Mouse (Mus musculus) limb, embryonic 15.5 days (tissue): ENCODE data around the gene Cdh5. TPM values are rescaled to one million over a fixed set of nuclear protein-coding genes. Genes with fewer than 3 reads are reported as not detected.
"Not testable (repeated sequence)": the region's sequence is repeated elsewhere in the genome, so short reads cannot be mapped to it uniquely, and the experiment has no call there.

Experiments used
- ATAC-seq: fragments of 200-750 bp; cut with Nextera tagmentation; 2 replicates; pipeline ENCODE4 v1.8.0; 2017; ENCODE audit warnings: low read depth, moderate TSS enrichment; ENCODE audit not compliant: insufficient number of reproducible peaks, low FRiP score, low TSS enrichment
- H3K27ac ChIP-seq: fragments of 300-500 bp; sonication (generic); 2 replicates; pipeline ENCODE4 v1.5.1; 2015; ENCODE audit warnings: moderate library complexity, mild to moderate bottlenecking, inconsistent platforms
- H3K27me3 ChIP-seq: fragments of 300-500 bp; sonication (generic); 2 replicates; pipeline ENCODE4 v1.6.1; 2015; ENCODE audit warnings: inconsistent platforms
- H3K36me3 ChIP-seq: fragments of 300-500 bp; sonication (generic); 2 replicates; pipeline ENCODE4 v1.6.1; 2015; ENCODE audit warnings: inconsistent platforms
- H3K4me1 ChIP-seq: fragments of 300-500 bp; sonication (generic); 2 replicates; pipeline ENCODE4 v1.6.1; 2015; ENCODE audit warnings: inconsistent platforms
- H3K4me2 ChIP-seq: fragments of 300-500 bp; sonication (generic); 2 replicates; pipeline ENCODE4 v1.6.1; 2015; ENCODE audit warnings: mild to moderate bottlenecking, inconsistent platforms
- H3K4me3 ChIP-seq: fragments of 300-500 bp; sonication (generic); 2 replicates; pipeline ENCODE4 v1.5.1; 2015; ENCODE audit warnings: mild to moderate bottlenecking, inconsistent platforms
- H3K9ac ChIP-seq: fragments of 300-500 bp; sonication (generic); 2 replicates; pipeline ENCODE4 v1.6.1; 2015; ENCODE audit warnings: inconsistent platforms
- H3K9me3 ChIP-seq: fragments of 300-500 bp; sonication (generic); 2 replicates; pipeline ENCODE4 v1.6.1; 2016; ENCODE audit warnings: inconsistent platforms
- WGBS: fragments of 180-500 bp; shearing (Covaris S2); methylation state at CpG from one replicate; pipeline ENCODE4 v1.1.7; 2015; 5-methylcytosine and 5-hydroxymethylcytosine counted together
- polyA plus RNA-seq: library from polyadenylated mRNA; unstranded; fragments of >200 nt; fragmentation: Nextera tagmentation; extraction: Ambion mirVana; gene quantifications from 2 replicates; pipeline ENCODE4 v1.2.1, GENCODE M21; 2015

Gene Cdh5
- polyA plus RNA-seq = 31.6 and 36.5 TPM in 2 replicates

GRCm38 (mm10) chr8:104101415-104101814 is at the start of gene Cdh5:
Cdh5 (plus strand) TSS chr8:104101625.
- no peak within 1 kb of the TSS for H3K27ac ChIP-seq
- H3K4me3 ChIP-seq = peak within 1 kb of the TSS; percentile 9
- H3K27me3 ChIP-seq = no peaks in the 10 kb centered on the region
- H3K9ac ChIP-seq = no peak within 1 kb of the TSS
- no peaks in the 10 kb centered on the region for H3K9me3 ChIP-seq
- H3K4me2 ChIP-seq = no peak within 1 kb of the TSS
- H3K36me3 ChIP-seq = no peaks in the 10 kb centered on the region
- peaks cover 7% of the 10 kb centered on the region; the same call in 1 of the 2 replicates for H3K4me1 ChIP-seq
- 67% methylated on average over 8 of the region's 8 CpGs for WGBS
- no peak for ATAC-seq

GRCm38 (mm10) chr8:104059922-104060321 is 41.5 kb upstream of the Cdh5 start:
- H3K4me1 ChIP-seq = peaks cover 12% of the 10 kb centered on the region
- WGBS = 76% methylated on average over 5 of the region's 5 CpGs
- no peak overlapping the region for H3K4me3 ChIP-seq
- ATAC-seq = no peak
- no peak overlapping the region for H3K27ac ChIP-seq
- no peak overlapping the region for H3K4me2 ChIP-seq
- no peaks in the 10 kb centered on the region for H3K36me3 ChIP-seq
- H3K9me3 ChIP-seq = no peaks in the 10 kb centered on the region
- H3K27me3 ChIP-seq = no peaks in the 10 kb centered on the region
- no peak overlapping the region for H3K9ac ChIP-seq

- no peak overlapping the region for H3K9ac ChIP-seq
- ATAC-seq = no peak
- no peak overlapping the region for H3K4me2 ChIP-seq
- no peak overlapping the region for H3K4me3 ChIP-seq
- peaks cover 12% of the 10 kb centered on the region for H3K4me1 ChIP-seq
- H3K9me3 ChIP-seq = no peaks in the 10 kb centered on the region
- no peak overlapping the region for H3K27ac ChIP-seq
- no peaks in the 10 kb centered on the region for H3K27me3 ChIP-seq
- no peaks in the 10 kb centered on the region for H3K36me3 ChIP-seq
- 84% methylated on average over 7 of the region's 7 CpGs for WGBS
Measured at GRCm38 (mm10) chr8:104060446-104060845, 41.0 kb upstream of the Cdh5 start.

DNA sequence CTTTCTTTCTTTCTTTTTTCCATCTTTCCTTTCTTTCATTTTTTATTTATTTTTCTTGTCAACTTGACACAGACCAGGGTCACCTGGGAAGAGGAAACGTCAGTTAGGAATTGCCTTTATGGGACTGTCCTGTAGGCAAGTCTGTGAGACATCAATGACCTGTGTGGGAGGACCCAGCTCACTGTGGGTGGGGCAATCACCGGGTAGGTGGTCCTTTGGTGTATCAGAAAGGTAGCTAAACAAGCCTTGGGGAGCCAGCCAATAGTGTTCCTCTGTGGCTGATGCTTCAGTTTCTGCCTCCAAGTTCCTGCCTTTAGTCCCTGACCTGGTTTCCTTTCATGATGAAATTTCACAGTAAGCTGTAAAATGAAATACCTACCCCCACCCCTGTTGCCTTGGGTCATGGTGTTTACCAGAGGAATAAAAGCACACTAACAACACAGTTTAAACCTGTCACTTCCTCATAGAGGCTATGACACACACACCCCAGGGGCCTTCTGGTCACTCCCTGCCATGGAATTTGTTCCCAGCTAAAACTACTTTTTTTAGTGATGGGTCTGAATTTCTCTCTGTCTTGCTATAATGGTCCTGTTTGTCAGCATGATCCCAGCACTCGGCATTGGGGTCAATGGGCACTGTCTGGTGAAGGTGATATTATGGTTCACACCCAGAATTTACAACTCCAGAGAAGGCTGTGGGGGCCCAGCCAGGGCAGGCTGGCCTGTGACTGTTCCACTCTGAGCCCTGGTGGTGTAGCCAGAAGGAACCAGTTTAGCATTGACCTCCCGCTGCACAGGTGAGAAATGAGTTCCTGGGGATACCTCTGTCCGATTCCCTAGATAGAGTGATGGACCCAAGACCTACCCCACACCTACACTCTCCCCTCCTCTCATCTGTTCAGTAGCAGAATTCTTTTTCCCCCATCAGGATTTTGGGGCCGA is 40.1 kb upstream of the Cdh5 start:
- H3K9ac ChIP-seq = no peak overlapping the region
- 54% methylated on average over 6 of the region's 6 CpGs for WGBS
- peaks cover 12% of the 10 kb centered on the region for H3K4me1 ChIP-seq
- H3K27me3 ChIP-seq = no peaks in the 10 kb centered on the region
- no peak overlapping the region for H3K4me3 ChIP-seq
- no peak overlapping the region for H3K4me2 ChIP-seq
- ATAC-seq = no peak
- H3K9me3 ChIP-seq = no peaks in the 10 kb centered on the region
- no peak overlapping the region for H3K27ac ChIP-seq
- no peaks in the 10 kb centered on the region for H3K36me3 ChIP-seq

GRCm38 (mm10) chr8:104061989-104062820 is 39.2 kb upstream of the Cdh5 start:
- no peak for ATAC-seq
- Histone ChIP-seq H3K9ac (no peak overlapping the region), H3K4me1 (peaks cover 12% of the 10 kb centered on the region), H3K4me3 (no peak overlapping the region), H3K36me3 (no peaks in the 10 kb centered on the region), H3K9me3 (no peaks in the 10 kb centered on the region), H3K4me2 (no peak overlapping the region), H3K27ac (no peak overlapping the region), H3K27me3 (no peaks in the 10 kb centered on the region)
- WGBS = 55% methylated on average over 15 of the region's 15 CpGs

DNA sequence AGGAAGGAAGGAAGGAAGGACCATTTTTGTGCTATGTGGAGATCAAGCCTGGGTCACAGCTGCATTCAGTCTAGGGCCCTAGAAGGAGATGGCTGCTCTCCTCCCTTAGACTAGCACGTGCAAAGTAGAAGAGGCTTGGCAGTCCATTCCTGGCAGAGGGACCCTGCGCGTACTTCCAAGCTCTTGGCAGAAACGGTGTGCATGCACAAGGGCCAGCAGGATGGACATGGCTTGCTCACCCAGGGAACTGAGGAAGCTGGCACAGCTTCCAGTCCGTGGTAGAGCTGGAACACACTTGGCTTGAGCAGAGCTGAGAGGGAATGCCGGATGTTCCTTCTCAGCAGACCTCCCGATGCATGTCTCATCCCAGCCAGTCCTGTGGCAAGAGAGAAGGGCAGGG is 36.2 kb upstream of the Cdh5 start:
- 77% methylated on average over 7 of the region's 7 CpGs for WGBS
- Histone ChIP-seq H3K9me3 (no peaks in the 10 kb centered on the region), H3K4me1 (peaks cover 21% of the 10 kb centered on the region), H3K4me2 (no peak overlapping the region), H3K27me3 (no peaks in the 10 kb centered on the region), H3K4me3 (no peak overlapping the region), H3K36me3 (no peaks in the 10 kb centered on the region), H3K9ac (no peak overlapping the region), H3K27ac (no peak overlapping the region)
- no peak for ATAC-seq

GRCm38 (mm10) chr8:104065906-104066518 is 35.4 kb upstream of the Cdh5 start:
- peaks cover 27% of the 10 kb centered on the region for H3K4me1 ChIP-seq
- no peak for ATAC-seq
- H3K9ac ChIP-seq = no peak overlapping the region
- H3K4me2 ChIP-seq = no peak overlapping the region
- WGBS = 82% methylated on average over 9 of the region's 9 CpGs
- H3K4me3 ChIP-seq = no peak overlapping the region
- H3K27me3 ChIP-seq = no peaks in the 10 kb centered on the region
- H3K36me3 ChIP-seq = no peaks in the 10 kb centered on the region
- no peaks in the 10 kb centered on the region for H3K9me3 ChIP-seq
- H3K27ac ChIP-seq = no peak overlapping the region

GRCm38 (mm10) chr8:104067390-104067925 is 34.0 kb upstream of the Cdh5 start:
- Histone ChIP-seq H3K4me2 (no peak overlapping the region), H3K27ac (no peak overlapping the region), H3K4me3 (no peak overlapping the region), H3K4me1 (peaks cover 17% of the 10 kb centered on the region), H3K9me3 (no peaks in the 10 kb centered on the region), H3K27me3 (no peaks in the 10 kb centered on the region), H3K36me3 (no peaks in the 10 kb centered on the region), H3K9ac (no peak overlapping the region)
- no peak for ATAC-seq
- WGBS = 70% methylated on average over 12 of the region's 12 CpGs

- no peak for ATAC-seq
- H3K9me3 ChIP-seq = no peaks in the 10 kb centered on the region
- H3K4me2 ChIP-seq = no peak overlapping the region
- no peaks in the 10 kb centered on the region for H3K27me3 ChIP-seq
- H3K4me1 ChIP-seq = peaks cover 15% of the 10 kb centered on the region; the same call in 1 of the 2 replicates
- no peak overlapping the region for H3K4me3 ChIP-seq
- WGBS = 75% methylated on average over 15 of the region's 15 CpGs
- H3K36me3 ChIP-seq = no peaks in the 10 kb centered on the region
- no peak overlapping the region for H3K27ac ChIP-seq
- no peak overlapping the region for H3K9ac ChIP-seq
Measured at GRCm38 (mm10) chr8:104068421-104069035, 32.9 kb upstream of the Cdh5 start.

DNA sequence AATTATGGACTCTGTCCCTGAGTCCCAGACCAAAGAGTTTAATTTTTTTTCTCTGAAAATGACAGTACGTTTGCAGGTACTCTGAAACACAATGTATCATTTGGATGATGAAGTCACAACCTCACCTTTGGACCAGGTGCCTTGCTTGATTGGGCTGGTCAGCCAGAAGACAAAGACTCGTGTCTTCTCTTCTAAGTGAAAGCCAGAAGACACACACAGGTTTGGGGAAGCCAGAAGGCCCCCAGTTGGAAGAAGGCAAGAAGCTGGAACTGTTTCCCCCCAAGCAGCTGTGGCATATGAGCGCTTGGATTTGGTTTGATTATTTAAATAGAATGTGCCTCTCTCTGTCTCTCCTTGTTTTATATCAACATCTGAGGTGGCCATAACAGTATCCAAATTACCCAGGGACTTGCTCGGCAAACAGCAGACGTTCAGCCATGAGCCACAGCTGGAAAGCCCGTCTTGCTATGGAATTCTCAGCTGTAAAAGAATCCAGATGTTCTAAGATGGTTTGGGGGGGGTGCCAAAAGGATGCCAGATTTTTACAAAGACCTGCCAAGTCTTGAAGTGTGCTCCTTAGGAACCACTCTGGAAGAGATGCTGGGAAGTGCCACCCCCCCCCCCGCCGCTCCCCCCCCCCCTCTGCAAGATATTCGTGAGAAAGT is 31.1 kb upstream of the Cdh5 start:
- WGBS = 38% methylated on average over 8 of the region's 9 CpGs
- not testable (repeated sequence) for H3K9ac ChIP-seq, H3K4me2 ChIP-seq, H3K36me3 ChIP-seq, H3K27me3 ChIP-seq, ATAC-seq, H3K27ac ChIP-seq, H3K9me3 ChIP-seq, H3K4me3 ChIP-seq
- peaks cover 15% of the 10 kb centered on the region; the same call in 1 of the 2 replicates for H3K4me1 ChIP-seq

DNA sequence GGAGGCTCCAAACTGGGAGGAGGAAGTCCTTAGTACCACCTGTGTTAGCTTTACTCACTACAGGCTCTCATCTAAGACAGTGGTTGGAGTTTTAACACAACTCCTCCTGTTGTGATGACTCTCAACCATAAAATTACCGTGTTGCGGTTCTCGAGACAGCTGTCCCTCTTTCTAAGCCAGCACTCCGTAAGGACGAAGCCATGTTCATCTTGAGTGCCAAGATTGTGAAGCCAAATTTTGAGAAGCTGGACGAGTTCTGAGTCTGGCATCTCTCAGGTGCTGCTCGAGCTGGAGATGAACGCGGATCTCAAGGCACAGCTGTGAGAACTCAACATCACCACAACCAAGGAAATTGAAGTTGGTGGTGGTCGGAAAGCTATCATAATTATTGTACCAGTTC is 30.5 kb upstream of the Cdh5 start:
- H3K4me2 ChIP-seq = no peak overlapping the region
- H3K4me1 ChIP-seq = peaks cover 15% of the 10 kb centered on the region; the same call in 1 of the 2 replicates
- no peaks in the 10 kb centered on the region for H3K27me3 ChIP-seq
- no peaks in the 10 kb centered on the region for H3K9me3 ChIP-seq
- no peak overlapping the region for H3K4me3 ChIP-seq
- H3K36me3 ChIP-seq = no peaks in the 10 kb centered on the region
- no peak for ATAC-seq
- no peak overlapping the region for H3K9ac ChIP-seq
- H3K27ac ChIP-seq = no peak overlapping the region
- WGBS = 74% methylated on average over 10 of the region's 10 CpGs
